Mouse (Mus musculus) gastrocnemius, adult 8-10 months (tissue): ENCODE measurements around the gene Lsm11. TPM values are rescaled to one million over a fixed set of nuclear protein-coding genes. Genes with fewer than 3 reads are reported as not detected.

Source experiments
- DNase-seq, 2 experiments: peaks; one replicate each; pipeline ENCODE4 v3.0.0; 2022; ENCODE audit warnings: low spot score in 2 of 2
- total RNA-seq, 4 experiments: library from RNA; stranded (reverse); gene quantifications; 2 replicates each; pipeline ENCODE4 v1.2.4; 2022

Gene Lsm11
- total RNA-seq: 1 to 10 TPM; 1.5 to 3.1 (median 1.8) TPM

DNA sequence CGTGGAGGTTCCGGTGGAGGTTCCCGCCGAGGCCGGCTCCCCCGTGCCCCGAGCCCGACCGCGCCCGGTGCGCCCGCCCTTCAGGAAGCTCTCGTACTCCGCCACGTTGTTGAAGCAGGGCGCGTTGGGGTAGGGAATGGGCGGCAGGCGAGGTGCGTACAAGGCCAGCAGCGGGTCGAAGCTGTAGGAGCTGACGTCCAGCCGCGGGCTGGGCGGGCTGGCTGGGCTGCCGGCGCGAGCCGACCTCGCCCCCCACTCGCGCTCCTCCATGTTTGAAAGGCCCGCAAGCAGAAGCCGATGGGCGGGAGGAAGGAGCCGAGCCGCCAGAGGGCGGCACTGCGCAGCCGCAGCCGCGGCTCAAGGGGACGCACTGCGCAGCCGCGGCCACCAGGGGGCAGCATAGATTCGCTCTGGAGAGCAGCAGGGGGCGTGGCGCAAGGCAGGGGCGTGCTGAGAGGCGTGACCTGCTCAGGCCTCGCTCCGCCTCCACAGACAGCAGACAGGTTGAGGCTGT lies at the start of gene Lsm11:
TSS of gene Lsm11 (minus strand) at position 293 of the 514 bp plus-strand sequence.
- peak; percentile 95 for DNase-seq

DNA sequence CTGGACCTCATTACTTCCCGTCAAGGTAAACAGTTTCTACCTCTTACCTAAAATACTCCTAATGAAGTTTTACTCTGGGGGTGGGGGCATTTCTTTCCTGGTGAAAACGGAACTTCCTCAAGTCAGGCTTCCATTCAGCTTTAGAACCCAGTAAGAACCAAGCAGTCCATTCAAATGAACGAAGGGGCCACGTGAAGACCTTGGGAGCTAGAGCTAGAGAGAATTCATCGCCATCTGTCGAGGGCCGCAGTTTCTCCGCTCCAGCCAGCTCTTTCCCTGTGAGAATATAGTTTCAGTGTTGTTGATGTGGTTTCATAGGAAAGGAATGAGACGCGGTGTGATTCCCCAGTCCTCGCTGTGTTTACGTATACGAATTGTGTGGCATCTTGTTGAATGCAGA lies 47.4 kb upstream of the Lsm11 start:
- no peak for DNase-seq

DNA sequence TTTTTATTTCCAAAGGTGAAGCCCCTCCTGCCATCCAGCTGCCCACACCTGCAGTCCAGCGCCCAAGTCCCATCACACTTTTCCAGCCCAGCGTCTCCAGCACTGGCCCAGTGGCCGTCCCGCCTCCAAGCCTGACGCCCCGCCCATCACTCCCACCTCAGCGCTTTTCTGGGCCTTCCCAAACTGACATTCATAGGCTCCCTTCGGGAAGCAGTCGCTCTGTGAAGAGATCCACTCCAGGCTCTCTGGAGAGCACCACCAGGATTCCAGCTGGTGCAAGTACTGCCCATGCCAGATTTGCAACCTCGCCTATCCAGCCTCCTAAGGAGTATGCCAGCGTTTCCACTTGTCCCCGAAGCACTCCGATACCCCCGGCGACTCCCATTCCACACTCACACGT lies 46.9 kb upstream of the Lsm11 start:
- no peak for DNase-seq

DNA sequence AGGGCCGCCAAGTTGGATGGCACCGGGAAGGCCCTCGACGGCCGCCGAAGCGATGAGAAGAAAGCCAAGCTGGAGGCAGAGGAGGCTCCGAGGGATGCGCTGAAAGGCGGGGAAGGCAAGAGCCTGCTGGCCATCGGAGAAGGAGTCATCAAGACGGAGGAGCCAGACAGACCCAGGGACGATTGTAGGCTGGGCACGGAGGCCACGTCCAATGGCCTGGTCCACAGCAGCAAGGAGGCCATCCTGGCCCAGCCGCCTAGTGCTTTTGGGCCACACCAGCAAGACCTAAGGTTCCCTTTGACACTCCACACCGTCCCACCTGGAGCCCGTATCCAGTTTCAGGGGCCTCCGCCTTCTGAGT lies 36.1 kb upstream of the Lsm11 start:
- no peak for DNase-seq

DNA sequence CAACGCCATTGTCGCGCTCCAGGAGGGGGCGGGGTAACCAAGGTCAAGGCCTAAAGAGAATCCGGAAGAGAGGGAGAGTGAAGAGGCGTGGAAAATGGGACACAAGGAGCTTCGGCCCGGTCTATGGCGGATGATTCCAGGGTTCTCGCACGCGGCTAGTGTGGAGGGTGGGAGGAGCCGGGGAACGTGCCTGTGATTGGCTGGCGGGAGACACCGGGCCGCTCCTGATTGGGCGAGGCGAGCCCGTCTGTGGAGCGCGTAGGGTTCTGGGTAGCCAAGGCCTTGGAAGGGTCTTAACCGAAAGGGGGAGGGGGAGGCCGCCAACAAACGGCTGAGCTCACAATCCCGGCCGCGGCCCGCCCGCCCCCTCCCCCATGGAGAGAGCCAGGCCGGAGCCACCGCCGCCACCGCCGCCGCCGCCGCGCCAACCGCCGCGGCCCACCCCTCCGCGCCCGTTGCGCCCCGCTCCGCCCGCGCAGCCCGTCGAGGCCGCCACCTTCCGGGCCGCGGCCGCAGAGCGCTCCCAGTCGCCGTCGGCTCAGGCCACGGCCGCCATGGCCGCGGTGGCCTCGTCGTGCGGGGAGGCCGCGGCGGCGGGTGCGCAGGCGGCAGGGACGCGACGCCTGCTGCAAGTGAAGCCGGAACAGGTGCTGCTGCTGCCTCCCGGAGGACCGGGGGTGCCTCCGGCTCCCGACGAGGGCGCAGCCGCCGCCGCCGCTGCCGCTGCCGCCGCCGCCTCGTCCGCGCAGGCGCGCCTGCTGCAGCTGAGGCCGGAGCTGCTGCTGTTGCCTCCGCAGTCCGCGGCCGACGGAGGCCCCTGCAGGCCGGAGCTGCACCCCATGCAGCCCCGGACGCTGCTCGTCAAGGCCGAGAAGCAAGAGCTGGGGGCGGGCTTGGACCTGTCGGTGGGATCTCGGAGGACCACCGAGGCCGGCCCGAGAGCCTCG lies 35.5 kb upstream of the Lsm11 start, which contains the start of gene Sox30:
TSS of gene Sox30 (plus strand) at position 365 of the 947 bp plus-strand sequence.
- DNase-seq: no peak

DNA sequence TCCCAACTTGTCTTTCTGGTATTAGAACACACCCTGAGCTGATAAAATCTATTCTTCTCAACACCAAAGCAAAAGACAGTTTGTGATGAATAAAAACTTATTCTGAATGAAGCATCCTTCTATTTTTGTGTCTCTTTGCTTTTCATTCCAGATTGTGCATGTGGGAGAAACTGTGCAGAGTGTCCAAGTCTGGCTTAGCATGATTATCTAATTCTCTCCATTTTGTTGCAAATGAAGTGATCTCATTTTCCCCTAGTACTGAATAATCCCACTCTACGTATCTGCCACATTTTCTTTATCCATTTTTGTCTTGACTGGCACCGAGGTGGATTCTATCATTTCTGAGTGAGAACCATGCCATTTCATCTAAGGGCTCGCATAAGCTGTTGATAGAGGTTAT lies 31.3 kb upstream of the Lsm11 start:
- no peak for DNase-seq

DNA sequence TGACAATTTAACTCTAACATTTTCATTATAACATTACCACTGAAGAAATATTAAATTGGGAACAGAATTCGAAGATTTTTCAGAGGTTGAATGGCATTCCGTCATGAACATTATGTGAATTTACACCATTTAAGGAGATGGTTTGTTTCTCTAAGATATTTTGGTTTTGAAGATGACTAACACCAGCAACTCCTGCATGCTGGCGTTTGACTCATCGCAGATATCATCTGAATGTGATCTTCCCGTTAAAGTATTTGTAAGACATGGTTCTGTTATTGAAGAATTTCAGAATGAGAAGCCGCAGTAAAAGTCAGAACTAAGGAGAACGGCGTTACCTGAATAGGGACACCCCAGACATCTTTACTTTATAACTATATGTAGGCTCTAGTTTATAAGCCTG lies 29.7 kb upstream of the Lsm11 start:
- no peak for DNase-seq

DNA sequence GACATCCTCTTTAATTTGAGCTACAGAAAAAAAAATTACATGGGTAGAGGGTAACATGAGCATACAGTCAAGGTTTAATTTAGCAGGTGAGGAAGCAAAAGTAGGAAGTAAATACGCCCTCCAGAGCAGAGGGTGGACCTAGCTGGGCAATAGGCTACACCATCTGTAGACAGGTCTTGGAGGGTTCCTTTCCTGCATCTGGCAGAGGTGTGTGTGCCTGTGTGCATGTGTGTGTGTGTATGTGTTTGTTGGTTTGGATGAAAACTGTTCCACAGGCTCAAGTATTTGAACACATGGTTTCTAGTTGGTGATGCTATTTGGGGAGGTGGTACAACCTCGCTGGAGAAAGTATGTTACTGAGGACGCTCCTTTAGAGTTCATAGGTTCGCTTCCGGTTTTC lies 28.9 kb upstream of the Lsm11 start:
- no peak for DNase-seq

DNA sequence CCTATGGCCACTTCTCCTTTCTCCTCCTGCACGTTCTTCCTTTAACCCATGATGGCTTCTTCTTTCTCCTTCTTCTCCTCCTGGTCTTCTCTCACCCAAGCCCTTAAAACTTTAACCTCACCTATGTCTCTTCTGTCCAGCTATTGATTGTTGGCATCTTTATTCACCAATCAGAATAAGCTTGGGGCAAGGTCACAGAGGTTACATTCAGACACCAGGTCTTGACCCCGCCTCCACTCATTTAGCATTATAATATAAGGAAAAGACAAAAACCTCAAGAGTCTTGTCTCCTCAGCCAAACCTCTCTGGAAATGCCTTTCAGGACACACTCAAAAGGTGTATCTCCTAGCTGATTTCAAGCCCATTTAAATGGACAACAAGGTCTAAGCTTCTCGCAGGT lies 23.7 kb upstream of the Lsm11 start:
- DNase-seq: no peak

DNA sequence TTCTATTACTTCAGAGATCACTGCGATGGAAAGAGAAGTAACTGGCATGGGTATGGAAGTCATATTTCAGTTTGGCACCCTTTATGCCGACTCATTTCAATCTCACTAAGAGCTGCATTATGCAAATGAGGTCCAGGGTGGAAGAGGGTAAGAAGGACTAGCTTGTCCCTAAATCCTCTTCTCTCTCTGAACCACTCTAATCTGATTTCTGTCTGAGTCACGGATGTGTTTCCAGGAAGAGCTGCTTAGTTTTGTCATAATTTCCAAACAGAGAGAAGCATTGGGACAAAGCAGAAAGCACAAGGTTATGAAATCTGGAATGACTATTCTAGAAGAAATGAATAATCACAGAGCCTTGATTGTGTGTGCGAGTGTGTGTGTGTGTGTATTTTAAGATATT lies 22.2 kb upstream of the Lsm11 start:
- DNase-seq: no peak

DNA sequence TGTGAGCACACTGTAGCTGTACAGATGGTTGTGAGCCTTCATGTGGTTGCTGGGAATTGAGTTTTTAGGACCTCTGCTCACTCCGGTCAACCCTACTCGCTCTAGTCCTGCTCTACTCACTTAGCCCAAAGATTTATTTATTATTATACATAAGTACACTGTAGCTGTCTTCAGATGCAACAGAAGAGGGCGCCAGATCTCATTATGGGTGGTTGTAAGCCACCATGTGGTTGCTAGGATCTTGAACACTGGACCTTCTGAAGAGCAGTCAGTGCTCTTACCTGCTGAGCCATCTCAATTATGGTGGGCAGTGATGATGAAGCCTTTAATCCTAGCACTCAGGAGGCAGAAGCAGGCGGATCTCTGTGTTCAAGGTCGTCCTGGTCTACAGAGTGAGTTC lies 15.3 kb upstream of the Lsm11 start:
- no peak for DNase-seq

DNA sequence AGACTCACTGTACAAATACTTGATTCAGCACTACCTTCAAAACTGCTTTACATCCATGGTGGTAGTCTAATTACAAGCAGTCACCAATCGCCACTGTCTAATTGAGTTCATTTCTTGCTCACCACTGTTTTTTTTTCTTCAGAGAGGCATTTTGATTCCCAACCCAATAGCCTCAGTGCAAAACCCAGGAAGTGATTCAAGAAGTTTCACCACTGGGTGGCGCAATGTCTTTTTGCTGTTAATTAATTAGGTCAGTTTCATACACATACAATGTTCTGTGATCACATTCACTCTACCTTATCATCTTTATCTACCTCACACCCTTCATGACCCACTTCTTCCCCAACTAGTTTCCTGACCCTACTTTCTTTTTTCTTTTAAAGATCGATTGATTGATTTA lies 14.9 kb upstream of the Lsm11 start:
- DNase-seq: no peak

DNA sequence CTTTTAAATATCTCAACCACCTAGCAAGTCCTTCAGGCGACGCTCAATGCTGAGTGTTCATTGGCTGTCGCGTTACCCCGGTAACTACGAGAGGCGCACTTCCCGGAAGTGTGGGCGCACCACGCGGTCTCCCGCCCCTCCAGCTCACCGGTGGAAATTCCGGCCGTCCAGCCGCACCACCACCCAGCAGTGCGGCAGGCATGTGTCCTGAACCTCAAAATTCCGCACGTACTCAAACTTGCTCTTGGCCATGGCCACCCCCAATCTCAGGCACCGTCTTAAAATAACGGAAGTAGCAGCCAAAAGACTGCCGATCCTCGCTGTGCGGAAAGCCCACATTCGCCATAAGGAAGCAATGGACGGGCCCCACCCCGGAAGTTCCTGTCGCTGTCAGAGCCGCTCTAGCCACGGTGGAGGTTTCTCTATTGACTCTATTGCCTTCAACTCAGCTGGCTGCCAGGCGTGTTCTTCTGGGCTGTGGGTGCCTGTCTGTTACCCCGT lies 10.4 kb upstream of the Lsm11 start, which contains the start of gene Thg1l:
TSS of gene Thg1l (minus strand) at position 368 of the 501 bp plus-strand sequence.
- peak; percentile 85 to 86 for DNase-seq

DNA sequence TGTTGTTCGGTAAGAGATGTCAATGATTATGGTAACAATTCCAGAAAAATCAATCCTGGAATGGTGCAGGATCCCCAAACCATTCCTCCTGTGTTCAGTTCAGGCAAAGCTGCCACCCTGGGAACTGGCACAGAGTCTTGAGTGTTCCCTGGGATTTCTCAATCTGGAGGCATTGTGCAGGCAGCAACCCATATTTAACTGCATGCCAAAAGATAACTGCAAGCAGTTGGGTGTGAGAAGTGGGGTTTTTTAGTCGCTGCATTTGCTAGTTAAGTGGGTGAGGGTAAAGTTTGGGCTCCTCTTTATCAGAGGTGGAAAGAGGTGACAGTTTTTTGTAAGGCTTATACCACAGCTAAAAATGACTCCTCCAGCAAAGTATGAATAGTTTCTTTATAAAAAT lies 2.8 kb upstream of the Lsm11 start:
- no peak for DNase-seq

DNA sequence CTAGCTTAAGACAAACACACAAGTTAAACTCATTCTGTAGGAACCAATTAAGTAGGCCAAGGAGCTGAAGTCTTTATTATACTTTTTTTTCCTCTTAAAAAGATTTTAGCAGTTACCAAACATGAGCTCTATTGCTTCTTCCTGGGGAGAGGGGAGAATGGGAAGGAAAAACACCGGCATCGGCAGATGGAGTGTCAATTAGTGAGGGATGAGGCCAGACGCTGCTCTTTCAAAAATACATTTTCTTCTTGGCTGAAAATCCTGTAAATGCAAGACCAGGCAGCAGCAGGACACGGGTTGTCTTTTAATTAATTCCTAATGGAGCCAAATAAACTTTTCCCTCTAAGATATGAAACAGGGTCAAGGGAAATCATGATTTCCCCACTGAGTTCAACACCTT lies 2.1 kb upstream of the Lsm11 start:
- DNase-seq: no peak

DNA sequence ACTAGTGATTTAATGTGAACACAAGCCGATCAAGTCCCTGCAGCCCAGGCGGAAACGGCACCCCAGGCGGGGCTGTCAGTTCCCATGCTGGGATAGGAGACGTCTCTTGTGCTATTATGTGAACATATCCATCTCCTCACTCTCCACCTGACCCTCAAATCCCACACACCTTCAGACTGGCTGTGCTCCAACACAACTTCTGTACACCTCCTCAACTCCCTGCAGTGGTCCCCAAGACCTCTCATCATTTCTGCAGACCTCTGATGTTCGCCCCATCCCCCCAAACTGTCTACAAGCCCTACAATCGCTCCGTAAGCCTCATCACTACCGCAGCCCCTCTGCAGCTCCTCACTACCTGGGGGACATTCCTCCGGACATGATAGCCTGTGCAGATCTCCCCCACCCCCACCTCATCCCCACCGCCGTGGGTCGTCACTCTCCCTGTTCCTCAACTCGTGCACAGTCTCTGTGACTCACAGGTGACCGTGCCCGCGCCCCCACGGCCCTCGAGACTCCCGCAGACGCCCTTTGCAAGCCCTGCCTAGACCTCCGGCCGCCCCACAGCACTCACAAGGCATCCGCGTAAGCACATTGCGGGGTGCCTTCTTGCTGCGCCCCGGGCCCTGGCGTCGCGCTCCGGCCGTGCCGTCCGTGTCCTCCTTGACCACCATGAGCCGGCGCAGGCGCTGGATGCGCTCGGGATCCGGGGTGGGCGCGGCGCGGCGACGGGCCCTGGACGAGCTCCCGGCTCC lies 668 bp downstream of the Lsm11 start:
- DNase-seq: no peak

DNA sequence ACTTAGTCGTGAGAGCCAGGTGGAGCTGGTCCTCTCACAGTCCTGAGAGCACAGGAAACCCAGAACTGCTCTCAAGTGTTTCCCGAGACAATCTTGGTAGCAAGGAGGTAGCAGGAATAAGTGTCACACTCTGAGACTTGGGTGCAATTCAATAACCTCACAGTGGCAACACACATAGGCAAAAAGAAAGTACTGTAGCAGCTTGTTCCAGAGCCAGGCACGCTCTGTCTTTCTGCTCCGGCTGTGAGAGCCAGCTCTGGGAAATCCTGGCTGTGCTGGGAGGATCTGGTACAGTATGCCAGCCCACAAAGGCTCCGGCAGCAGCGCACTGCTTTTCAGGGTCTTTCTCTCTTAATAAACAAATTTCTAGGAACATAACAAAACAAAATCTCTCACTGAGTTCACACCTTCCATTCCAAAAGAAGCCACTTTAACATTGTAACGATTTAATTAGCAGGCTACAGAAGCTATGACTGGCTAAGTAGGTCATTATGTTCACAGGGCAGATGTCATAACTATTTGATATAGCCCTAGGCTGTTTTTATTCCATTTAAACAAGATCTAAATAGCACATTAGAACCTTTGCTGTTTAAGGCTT lies 1.5 kb downstream of the Lsm11 start:
- DNase-seq: no peak

DNA sequence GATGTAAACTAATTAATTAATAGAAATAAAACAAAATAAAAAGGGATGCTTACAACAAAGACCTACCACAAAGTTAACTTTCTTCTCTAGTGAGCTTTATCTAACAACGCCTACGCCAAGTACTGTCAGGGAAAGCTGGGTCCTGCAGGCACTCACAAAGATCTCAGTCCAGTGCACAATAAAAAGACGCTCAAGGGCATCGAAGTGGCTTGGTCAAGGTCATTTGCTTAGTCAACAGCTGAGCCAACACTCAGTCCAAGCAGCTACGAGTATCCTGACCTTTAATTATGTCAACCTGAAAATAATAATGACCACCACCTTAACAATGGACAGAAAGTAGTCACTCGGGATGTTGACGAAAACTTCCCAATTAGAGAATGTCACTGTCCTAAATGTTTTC lies 2.5 kb downstream of the Lsm11 start:
- DNase-seq: no peak

DNA sequence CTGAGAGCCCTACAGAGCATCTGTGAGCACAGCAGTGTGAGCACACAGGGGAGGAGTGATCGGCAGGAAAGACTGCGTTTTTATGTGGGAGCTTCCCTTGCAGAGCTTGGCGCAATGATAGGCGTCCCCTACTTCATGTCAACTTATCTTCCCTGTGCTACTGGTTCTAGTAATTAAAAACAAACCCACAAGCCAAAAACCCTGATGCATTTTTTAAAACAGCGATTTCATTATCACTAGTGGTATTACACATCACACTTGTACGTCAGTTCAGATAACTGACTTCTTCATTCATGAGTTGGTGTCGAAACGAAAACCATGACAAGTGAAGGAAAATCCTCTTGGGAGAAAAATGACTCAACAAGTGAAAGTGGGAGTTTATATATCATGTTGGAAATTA lies 5.8 kb downstream of the Lsm11 start:
- DNase-seq: no peak

DNA sequence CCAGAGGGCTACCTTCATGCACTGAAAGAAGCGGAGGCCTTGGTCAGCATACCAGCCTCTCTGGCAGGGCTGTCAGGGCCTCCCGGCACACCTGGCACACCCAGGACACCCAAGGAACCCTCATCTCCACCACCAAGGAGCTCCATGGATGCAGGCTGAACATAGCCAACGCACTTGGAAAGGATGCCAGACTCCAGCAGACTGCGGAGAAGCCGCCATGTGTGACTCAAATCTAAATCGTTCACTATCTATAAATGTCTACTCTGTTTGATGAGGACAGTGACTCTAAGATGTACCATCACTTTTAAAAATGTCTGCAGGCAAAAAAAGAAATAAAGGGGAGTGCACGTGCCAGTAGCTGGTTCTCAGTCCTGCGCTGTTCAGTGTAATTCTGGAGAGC lies 7.3 kb downstream of the Lsm11 start:
- no peak for DNase-seq

DNA sequence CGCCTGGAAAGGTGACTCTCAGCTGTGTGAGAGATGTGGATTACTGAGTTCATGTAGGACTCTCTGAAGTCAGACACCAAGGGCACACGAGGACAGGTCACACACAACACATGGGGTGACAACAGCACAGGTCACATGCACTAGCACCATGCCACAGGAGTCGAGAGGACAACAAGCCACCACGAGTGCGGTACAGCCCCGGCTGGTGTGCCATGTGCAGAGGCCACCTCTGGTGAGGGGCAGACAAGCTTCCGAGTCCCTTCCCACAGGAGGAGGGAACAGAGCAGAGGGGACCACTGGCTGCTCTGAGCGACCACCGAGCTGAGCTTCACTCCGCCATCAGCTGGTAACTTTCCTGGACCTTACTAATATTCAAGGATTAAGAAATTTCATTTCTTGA lies 12.0 kb downstream of the Lsm11 start:
- no peak for DNase-seq

DNA sequence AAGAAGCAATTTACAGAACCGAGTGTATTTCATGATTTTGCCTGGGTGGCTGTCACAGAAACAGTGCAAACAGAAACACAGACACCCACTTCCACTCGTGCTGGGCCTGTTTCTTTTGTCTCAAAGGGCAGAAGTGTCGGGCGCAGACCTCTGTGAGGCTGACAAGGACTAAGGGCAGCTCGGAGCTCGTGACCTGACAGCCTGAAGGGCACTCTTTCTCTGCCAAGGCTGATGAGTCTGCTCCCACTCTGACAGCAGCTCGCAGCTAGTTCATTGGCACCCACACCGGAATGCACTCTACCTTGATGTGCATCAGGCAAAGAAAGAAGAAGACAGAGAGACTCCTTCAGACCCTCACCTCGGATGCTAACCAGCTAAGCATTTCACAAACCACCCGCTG lies 15.2 kb downstream of the Lsm11 start:
- no peak for DNase-seq
